Mouse (Mus musculus): Measurements from ENCODE around the gene Rrn3. TPM values are rescaled to one million over a fixed set of nuclear protein-coding genes. Genes with fewer than 3 reads are reported as not detected.
"Not testable (repeated sequence)": the region's sequence is repeated elsewhere in the genome, so short reads cannot be mapped to it uniquely, and the experiment has no call there.

The Rrn3 gene
- polyA plus RNA-seq (2015; fragmentation: Nextera tagmentation; extraction: Ambion mirVana) = 127 TPM in 2 replicates

DNA sequence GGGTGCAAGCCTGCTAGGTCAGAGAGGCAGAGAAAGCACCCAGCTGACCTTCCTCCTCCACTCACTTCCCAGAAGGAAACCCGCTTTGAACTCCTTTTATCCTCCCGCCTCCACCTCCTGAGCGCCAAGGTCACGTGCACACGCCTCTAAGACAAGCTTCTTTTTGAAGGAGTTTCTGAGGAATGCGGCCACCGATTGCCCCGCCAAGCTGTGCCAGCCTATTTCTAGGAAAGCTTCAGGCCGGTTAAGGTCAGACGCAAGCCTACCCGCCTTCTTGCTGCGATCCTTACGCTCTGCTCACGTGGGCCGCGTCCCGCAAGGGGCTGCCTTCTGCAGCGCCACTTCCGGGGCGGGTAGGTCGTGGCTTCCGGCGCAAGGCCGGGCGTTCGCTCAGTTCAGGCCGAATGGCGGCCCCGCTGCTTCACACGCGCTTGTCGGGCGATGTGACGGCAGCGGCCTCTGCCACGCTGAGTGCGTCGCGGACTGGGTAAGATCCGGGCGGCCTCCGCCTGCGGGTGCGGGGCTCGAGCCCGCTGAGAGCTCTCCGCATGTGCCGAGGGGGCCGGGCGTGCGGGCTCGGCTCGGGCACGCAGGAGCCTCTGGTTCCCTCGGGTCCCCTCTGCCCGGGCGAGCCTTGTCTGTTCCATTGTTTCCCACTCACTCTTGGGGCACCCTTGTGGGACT lies at the start of gene Rrn3:
Gene Rrn3, plus strand, starts transcription at position 356 of the 684 bp plus-strand sequence.
- peak within 1 kb of the TSS; percentile 89 for H3K27ac ChIP-seq (replicated peaks)
- H3K27me3 ChIP-seq = no peaks in the 10 kb centered on the region
- H3K36me3 ChIP-seq = peaks cover 16% of the 10 kb centered on the region
- peak within 1 kb of the TSS; percentile 85 for H3K4me2 ChIP-seq
- ATAC-seq (ENCODE audit: low read depth) = peak; percentile 99
- H3K4me3 ChIP-seq = peak within 1 kb of the TSS; percentile 89
- under 1% methylated on average over 57 of the region's 57 CpGs for WGBS
- H3K9me3 ChIP-seq = no peaks in the 10 kb centered on the region
- peaks cover 26% of the 10 kb centered on the region for H3K4me1 ChIP-seq (replicated peaks)
- peak within 1 kb of the TSS; percentile 94 for H3K9ac ChIP-seq

DNA sequence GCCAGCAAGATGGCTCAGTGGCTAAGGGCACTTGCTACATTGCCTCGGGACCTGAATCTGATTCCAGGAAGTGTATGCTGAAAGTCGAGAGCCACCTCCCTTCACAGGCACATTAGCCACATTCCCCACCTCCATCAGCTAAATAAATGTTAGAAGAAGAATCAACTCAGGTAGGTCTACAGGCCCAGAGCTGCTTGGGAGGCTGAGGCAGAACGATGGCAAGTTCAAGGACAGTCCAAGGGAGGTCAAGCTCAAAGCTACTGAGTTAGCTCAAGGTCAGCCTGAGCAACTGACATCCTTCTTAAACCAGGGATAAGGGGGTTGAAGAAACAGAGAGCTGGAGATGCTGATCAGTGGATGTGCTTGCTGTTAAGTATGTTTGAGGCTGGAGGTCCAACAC lies 47.7 kb upstream of the Rrn3 start:
- H3K27me3 ChIP-seq = no peaks in the 10 kb centered on the region
- H3K4me3 ChIP-seq = no peak overlapping the region
- no peaks in the 10 kb centered on the region for H3K36me3 ChIP-seq
- WGBS = 91% methylated on average over 3 of the region's 3 CpGs
- peaks cover 9% of the 10 kb centered on the region for H3K4me1 ChIP-seq (replicated peaks)
- no peak overlapping the region for H3K27ac ChIP-seq (replicated peaks)
- ATAC-seq (ENCODE audit: low read depth) = no peak
- H3K4me2 ChIP-seq = no peak overlapping the region
- no peaks in the 10 kb centered on the region for H3K9me3 ChIP-seq
- no peak overlapping the region for H3K9ac ChIP-seq

DNA sequence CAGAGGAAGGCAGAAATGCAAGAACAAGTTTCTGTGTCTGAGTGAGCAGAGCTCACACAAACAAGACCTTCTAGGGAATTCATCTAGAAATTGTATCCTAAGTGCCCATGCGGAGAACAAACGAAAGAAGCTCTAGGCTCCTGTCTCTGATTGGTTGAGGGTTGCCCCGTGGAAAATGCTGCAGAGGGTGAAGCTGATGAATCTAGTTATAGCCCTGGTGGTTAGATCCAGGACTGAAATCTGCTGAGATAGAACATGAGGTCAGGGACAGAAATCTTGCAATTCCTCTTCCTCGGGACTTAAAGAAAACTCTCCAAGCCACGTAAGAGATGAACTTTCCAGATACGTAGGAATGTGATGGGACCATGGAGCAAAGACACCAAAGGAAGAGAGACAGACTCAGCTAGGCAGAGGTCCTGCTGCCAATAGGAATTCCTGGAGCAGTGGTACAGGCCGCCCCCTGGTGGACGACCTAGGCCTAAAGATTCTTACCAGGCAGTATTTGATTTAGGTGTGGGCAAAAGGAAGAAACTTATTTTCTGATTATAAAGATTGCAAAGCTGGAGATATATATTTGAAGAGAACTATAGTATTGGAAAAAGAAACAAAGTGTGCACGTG lies 46.9 kb upstream of the Rrn3 start:
- H3K4me1 ChIP-seq (replicated peaks) = peaks cover 9% of the 10 kb centered on the region
- ATAC-seq (ENCODE audit: low read depth) = no peak
- H3K27me3 ChIP-seq = no peaks in the 10 kb centered on the region
- no peaks in the 10 kb centered on the region for H3K36me3 ChIP-seq
- WGBS = 22% methylated on average over 9 of the region's 9 CpGs
- H3K27ac ChIP-seq (replicated peaks) = no peak overlapping the region
- H3K4me3 ChIP-seq = no peak overlapping the region
- H3K4me2 ChIP-seq = no peak overlapping the region
- H3K9ac ChIP-seq = no peak overlapping the region
- no peaks in the 10 kb centered on the region for H3K9me3 ChIP-seq

DNA sequence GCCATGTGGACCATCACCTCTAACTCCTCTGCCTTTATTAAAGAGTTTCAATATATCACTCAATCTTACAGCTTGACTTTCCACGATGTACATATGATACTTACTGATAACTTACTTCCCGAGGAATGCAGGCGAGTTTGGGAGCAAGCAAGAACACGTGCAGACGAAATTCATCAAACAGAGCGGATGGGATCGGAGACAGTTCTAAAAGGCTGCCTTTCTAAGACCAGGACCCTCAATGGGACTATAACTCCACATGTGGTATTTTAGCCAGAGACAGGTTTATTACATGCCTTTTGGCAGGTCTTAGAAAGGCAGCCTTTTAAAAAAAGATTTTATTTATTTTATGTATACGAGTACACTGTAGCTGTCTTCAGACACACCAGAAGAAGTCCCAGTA lies 44.5 kb upstream of the Rrn3 start:
- H3K4me2 ChIP-seq = no peak overlapping the region
- no peak overlapping the region for H3K27ac ChIP-seq (replicated peaks)
- H3K36me3 ChIP-seq = no peaks in the 10 kb centered on the region
- H3K9me3 ChIP-seq = no peaks in the 10 kb centered on the region
- no peaks in the 10 kb centered on the region for H3K27me3 ChIP-seq
- WGBS = 69% methylated on average over 8 of the region's 8 CpGs
- H3K9ac ChIP-seq = no peak overlapping the region
- no peak overlapping the region for H3K4me3 ChIP-seq
- H3K4me1 ChIP-seq (replicated peaks) = peaks cover 1% of the 10 kb centered on the region
- ATAC-seq (ENCODE audit: low read depth) = no peak

- not testable (repeated sequence) for H3K9me3 ChIP-seq; H3K27ac ChIP-seq (replicated peaks); H3K36me3 ChIP-seq; H3K4me2 ChIP-seq; H3K4me3 ChIP-seq; H3K27me3 ChIP-seq; ATAC-seq (ENCODE audit: low read depth); H3K9ac ChIP-seq; H3K4me1 ChIP-seq (replicated peaks)
- 69% methylated on average over 4 of the region's 4 CpGs for WGBS
These were observed 41.5 kb upstream of the Rrn3 start for GRCm38 (mm10) chr16:13739044-13739443.

GRCm38 (mm10) chr16:13740844-13741243 lies 39.7 kb upstream of the Rrn3 start:
- H3K4me2 ChIP-seq = no peak overlapping the region
- no peaks in the 10 kb centered on the region for H3K36me3 ChIP-seq
- WGBS = 78% methylated on average over 2 of the region's 2 CpGs
- no peaks in the 10 kb centered on the region for H3K27me3 ChIP-seq
- no peaks in the 10 kb centered on the region for H3K9me3 ChIP-seq
- no peak for ATAC-seq (ENCODE audit: low read depth)
- no peak overlapping the region for H3K27ac ChIP-seq (replicated peaks)
- no peak overlapping the region for H3K9ac ChIP-seq
- H3K4me3 ChIP-seq = no peak overlapping the region
- H3K4me1 ChIP-seq (replicated peaks) = no peaks in the 10 kb centered on the region

- H3K9ac ChIP-seq = no peak overlapping the region
- WGBS = 96% methylated on average over 8 of the region's 8 CpGs
These were observed 32.8 kb upstream of the Rrn3 start for GRCm38 (mm10) chr16:13747708-13748107.

DNA sequence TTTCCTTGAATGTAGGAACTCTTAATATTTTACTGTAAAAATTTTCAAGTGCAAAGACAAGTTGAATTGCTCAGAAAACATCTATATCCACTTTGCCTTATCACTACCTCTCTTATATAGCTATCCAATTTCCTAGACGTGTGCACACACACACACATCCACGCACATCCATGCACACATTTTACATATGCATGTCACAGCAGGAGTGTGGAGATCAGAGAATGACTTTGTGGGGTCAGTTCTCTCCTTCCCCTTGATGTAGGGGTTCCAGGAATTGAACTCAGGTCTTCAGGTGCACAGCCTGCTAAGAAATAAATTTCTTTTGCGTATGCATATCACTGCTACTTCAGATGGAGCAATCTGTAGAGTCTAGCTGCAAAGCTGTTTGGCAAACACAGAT lies 32.4 kb upstream of the Rrn3 start:
- no peaks in the 10 kb centered on the region for H3K9me3 ChIP-seq
- 68% methylated on average over 3 of the region's 3 CpGs for WGBS
- H3K4me3 ChIP-seq = no peak overlapping the region
- no peaks in the 10 kb centered on the region for H3K4me1 ChIP-seq (replicated peaks)
- ATAC-seq (ENCODE audit: low read depth) = no peak
- H3K4me2 ChIP-seq = no peak overlapping the region
- no peaks in the 10 kb centered on the region for H3K27me3 ChIP-seq
- no peak overlapping the region for H3K27ac ChIP-seq (replicated peaks)
- H3K36me3 ChIP-seq = no peaks in the 10 kb centered on the region
- no peak overlapping the region for H3K9ac ChIP-seq

More at GRCm38 (mm10) chr16:13747708-13748107, 32.8 kb upstream of the Rrn3 start:
- no peaks in the 10 kb centered on the region for H3K36me3 ChIP-seq
- H3K4me1 ChIP-seq (replicated peaks) = no peaks in the 10 kb centered on the region
- ATAC-seq (ENCODE audit: low read depth) = no peak
- no peak overlapping the region for H3K4me2 ChIP-seq
- no peak overlapping the region for H3K4me3 ChIP-seq
- H3K27me3 ChIP-seq = no peaks in the 10 kb centered on the region
- no peak overlapping the region for H3K27ac ChIP-seq (replicated peaks)
- no peaks in the 10 kb centered on the region for H3K9me3 ChIP-seq

DNA sequence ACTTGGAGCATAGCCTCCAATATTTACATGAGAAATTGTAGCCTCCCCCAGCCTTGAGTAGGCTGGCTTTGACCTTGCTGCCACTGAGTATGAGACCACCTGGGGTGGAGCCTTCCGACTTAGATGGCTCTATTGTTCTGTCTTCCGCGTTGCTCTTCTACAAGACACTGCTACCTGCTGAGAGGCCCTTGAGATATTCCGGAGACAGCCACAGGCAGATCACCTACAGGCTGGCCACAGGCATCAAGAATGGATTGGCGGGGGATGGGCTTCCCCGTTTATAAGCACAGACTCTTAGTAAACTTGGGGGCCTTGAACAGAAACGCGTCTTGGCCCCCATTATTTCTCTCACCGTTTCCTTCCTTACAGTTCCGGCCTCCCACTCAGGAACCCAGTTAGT lies 31.7 kb upstream of the Rrn3 start:
- H3K36me3 ChIP-seq; H3K9me3 ChIP-seq; H3K4me3 ChIP-seq; H3K27ac ChIP-seq (replicated peaks); H3K27me3 ChIP-seq; ATAC-seq (ENCODE audit: low read depth); H3K9ac ChIP-seq; H3K4me2 ChIP-seq; H3K4me1 ChIP-seq (replicated peaks): not testable (repeated sequence)
- 16% methylated on average over 10 of the region's 10 CpGs for whole genome bisulfite sequencing

- Histone ChIP-seq H3K9me3 (no peaks in the 10 kb centered on the region), H3K4me1 (replicated peaks) (no peaks in the 10 kb centered on the region)
- WGBS = 55% methylated on average over 5 of the region's 5 CpGs
These were observed 31.2 kb upstream of the Rrn3 start for GRCm38 (mm10) chr16:13749306-13749705.

DNA sequence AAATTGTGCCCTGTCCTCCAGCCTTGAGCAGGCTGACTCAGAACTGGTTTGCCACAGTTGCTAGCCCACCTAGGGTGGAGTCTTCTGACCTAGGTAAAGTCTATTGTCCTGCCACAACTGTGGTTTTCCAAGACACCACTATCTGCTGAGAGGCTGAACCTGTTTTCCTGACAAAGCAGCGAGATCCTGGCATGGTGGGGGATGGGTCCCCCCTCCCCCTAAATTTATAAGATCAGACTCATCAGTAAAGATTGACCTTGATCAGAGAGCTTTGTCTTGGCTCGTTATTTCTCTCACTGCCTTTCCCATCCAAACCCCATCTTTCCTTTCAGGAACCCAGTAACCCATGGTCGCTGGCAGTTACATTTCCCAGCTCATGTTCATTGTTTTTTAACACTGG lies 30.5 kb upstream of the Rrn3 start:
- no peak overlapping the region for H3K4me3 ChIP-seq
- no peak for ATAC-seq (ENCODE audit: low read depth)
- no peaks in the 10 kb centered on the region for H3K9me3 ChIP-seq
- H3K9ac ChIP-seq = no peak overlapping the region
- no peaks in the 10 kb centered on the region for H3K27me3 ChIP-seq
- WGBS = 58% methylated on average over 3 of the region's 3 CpGs
- no peak overlapping the region for H3K27ac ChIP-seq (replicated peaks)
- H3K4me1 ChIP-seq (replicated peaks) = peaks cover 2% of the 10 kb centered on the region; the same call in 1 of the 2 replicates
- no peaks in the 10 kb centered on the region for H3K36me3 ChIP-seq
- H3K4me2 ChIP-seq = no peak overlapping the region

More at GRCm38 (mm10) chr16:13749306-13749705, 31.2 kb upstream of the Rrn3 start:
- no peak overlapping the region for H3K27ac ChIP-seq (replicated peaks)
- ATAC-seq (ENCODE audit: low read depth) = no peak
- no peak overlapping the region for H3K9ac ChIP-seq
- H3K4me3 ChIP-seq = no peak overlapping the region
- no peaks in the 10 kb centered on the region for H3K36me3 ChIP-seq
- no peaks in the 10 kb centered on the region for H3K27me3 ChIP-seq
- no peak overlapping the region for H3K4me2 ChIP-seq

GRCm38 (mm10) chr16:13750626-13751025 lies 29.9 kb upstream of the Rrn3 start:
- ATAC-seq (ENCODE audit: low read depth) = no peak
- no peaks in the 10 kb centered on the region for H3K36me3 ChIP-seq
- H3K27ac ChIP-seq (replicated peaks) = no peak overlapping the region
- no peaks in the 10 kb centered on the region for H3K9me3 ChIP-seq
- no peak overlapping the region for H3K4me2 ChIP-seq
- H3K4me1 ChIP-seq (replicated peaks) = peaks cover 5% of the 10 kb centered on the region; the same call in 1 of the 2 replicates
- H3K9ac ChIP-seq = no peak overlapping the region
- WGBS = 95% methylated on average over 13 of the region's 13 CpGs
- no peaks in the 10 kb centered on the region for H3K27me3 ChIP-seq
- H3K4me3 ChIP-seq = no peak overlapping the region
